8 mouse cellular contexts compared by ENCODE assay signal in genomic region chr8:107519860-107520259, GRCm38 (mm10).
DNase-seq lines count a peak whose midpoint lies in the region; ATAC-seq and TF ChIP-seq lines count a peak whose summit lies in the region.
"Had no signal": no experiment of that assay in that cellular context is flagged by ENCODE, and none has a peak within 500 bp of the region (broad histone marks: within the 10 kb centered on the region; RNA-seq: fewer than 3 reads in every experiment).

No protein-coding gene starts in this region.

- peaks cover 12% of the 10 kb centered on the region; the same call in 1 of the 2 replicates for H3K36me3 ChIP-seq in intestine, postnatal 0 days (ENCODE audit: control insufficient read depth, insufficient read depth)

- no peak overlapping the region for H3K4me3 ChIP-seq in intestine, postnatal 0 days (ENCODE audit: low read depth, low read length)
- H3K4me3 ChIP-seq: erythroblast, embryonic 14.5 days had no signal

- H3K27me3 ChIP-seq in intestine, postnatal 0 days (replicated peaks; ENCODE audit: control insufficient read depth, insufficient read depth, low read length), result no peaks in the 10 kb centered on the region

- H3K4me2 ChIP-seq in intestine, postnatal 0 days (replicated peaks; ENCODE audit: low read depth), result no peak overlapping the region

- TF ChIP-seq CTCF in intestine, postnatal 0 days (IDR thresholded peaks at IDR 0.05; ENCODE audit: low read depth), result no peak

- 0 out of 2 replicates have a peak, but pooled peaks cover 4% of the 10 kb centered on the region for H3K4me1 ChIP-seq in intestine, postnatal 0 days (replicated peaks; ENCODE audit: control insufficient read depth, insufficient read depth, low read length)

- ATAC-seq in intestine, postnatal 0 days, result peak; percentile 60
- ATAC-seq in megakaryocyte-erythroid progenitor cell, adult 5-6 weeks (replicated peaks; ENCODE audit: low FRiP score, low TSS enrichment, poor library complexity, severe bottlenecking), result 0 out of 2 replicates have a peak, but pooled peaks have one; percentile 46
- no peak for ATAC-seq in cerebellum, adult (ENCODE audit: insufficient number of reproducible peaks, low FRiP score, low TSS enrichment)

- H3K27ac ChIP-seq in intestine, postnatal 0 days (ENCODE audit: low read depth, low read length), result no peak overlapping the region

- DNase-seq in ES-CJ7 (ENCODE audit: low read depth, low spot score) (peak; percentile 87), ZHBTc4 (ENCODE audit: low read depth, low spot score) (peak; percentile 93)
- peak; percentile 28 for DNase-seq in gonadal fat pad, adult 2 months (ENCODE audit: low read depth)
- no peak for DNase-seq in layer of hippocampus, adult 8-10 months (ENCODE audit: low spot score in 2 of 2)

- no peak overlapping the region for H3K9ac ChIP-seq in intestine, postnatal 0 days (ENCODE audit: low read depth, low read length)

- 10% methylated on average over 4 of the region's 4 CpGs for WGBS in intestine, postnatal 0 days

- no peaks in the 10 kb centered on the region for H3K9me3 ChIP-seq in intestine, postnatal 0 days (ENCODE audit: control insufficient read depth)

Comparison
In these comparisons a context has a peak if more than half of its experiments do, and no peak if none do; other contexts are left out.
1. DNase-seq: peak in ES-CJ7 (single experiment), ZHBTc4 (single experiment) and gonadal fat pad, adult 2 months (single experiment); none in layer of hippocampus, adult 8-10 months (0 of 2).